ENCODE assay signal across 17 mouse cellular contexts in genomic region chr10:89695194-89695911, GRCm38 (mm10). TPM values are rescaled to one million over a fixed set of nuclear protein-coding genes. Genes with fewer than 3 reads are reported as not detected.
DNase-seq lines count a peak whose midpoint lies in the region; ATAC-seq and TF ChIP-seq lines count a peak whose summit lies in the region.
"Had no signal": no experiment of that assay in that cellular context is flagged by ENCODE, and none has a peak within 500 bp of the region (broad histone marks: within the 10 kb centered on the region; RNA-seq: fewer than 3 reads in every experiment).

No protein-coding gene starts in this region.

- no peak for TF ChIP-seq EP300 in heart, adult 2 months (IDR thresholded peaks at IDR 0.05; ENCODE audit: insufficient read depth, low read depth, low read length)
- TF ChIP-seq EP300 in liver, postnatal 0 days (IDR thresholded peaks at IDR 0.05; ENCODE audit: low read depth) = no peak

- no peaks in the 10 kb centered on the region for H3K79me2 ChIP-seq in heart, adult 2 months (replicated peaks; ENCODE audit: control insufficient read depth, insufficient read depth, low read length)

- no peaks in the 10 kb centered on the region for H3K4me1 ChIP-seq in heart, embryonic 14.5 days (ENCODE audit: control insufficient read depth in 2 of 2, insufficient read depth in 2 of 2, low read length in 2 of 2)
- H3K4me1 ChIP-seq in heart, adult 2 months (ENCODE audit: control insufficient read depth, insufficient read depth, low read length) = no peaks in the 10 kb centered on the region
- no peaks in the 10 kb centered on the region for H3K4me1 ChIP-seq in liver, postnatal 0 days (ENCODE audit: insufficient read depth)
- H3K4me1 ChIP-seq in midbrain, embryonic 11.5 days (ENCODE audit: control insufficient read depth, insufficient read depth, low read length) = no peaks in the 10 kb centered on the region
- H3K4me1 ChIP-seq: embryonic facial prominence, embryonic 13.5 days; forebrain, embryonic 10.5 days; limb, embryonic 12.5 days; lung, embryonic 15.5 days; stomach, embryonic 15.5 days had no signal

- no peak for DNase-seq in heart, adult 2 months
- peak; percentile 69 for DNase-seq in 416B (ENCODE audit: low read depth)
- peak; percentile 95 for DNase-seq in MEL-GATA-1-ER (ENCODE audit: extremely low read depth, low read depth)
- no peak for DNase-seq in liver, postnatal 0 days
- DNase-seq in midbrain, embryonic 11.5 days (ENCODE audit: low spot score, missing footprints) = no peak
- DNase-seq in right cerebral cortex, postnatal 36 days (ENCODE audit: low spot score in 2 of 2) = no peak
- DNase-seq: cerebellum, adult 8-10 months; gastrocnemius, postnatal 10 days; heart, postnatal 14 days; kidney, adult 18-20 months had no signal

- no peak overlapping the region for H3K9ac ChIP-seq in heart, embryonic 14.5 days (ENCODE audit: low read length)
- no peak overlapping the region for H3K9ac ChIP-seq in heart, adult 2 months (ENCODE audit: low read depth, low read length)
- H3K9ac ChIP-seq in liver, postnatal 0 days (replicated peaks) = no peak overlapping the region
- no peak overlapping the region for H3K9ac ChIP-seq in midbrain, embryonic 11.5 days (ENCODE audit: low read length)
- H3K9ac ChIP-seq: embryonic facial prominence, embryonic 13.5 days; limb, embryonic 12.5 days; lung, embryonic 15.5 days; stomach, embryonic 15.5 days had no signal

- no peaks in the 10 kb centered on the region for H3K9me3 ChIP-seq in heart, embryonic 14.5 days (ENCODE audit: control insufficient read depth, low read length)
- no peaks in the 10 kb centered on the region for H3K9me3 ChIP-seq in liver, postnatal 0 days (ENCODE audit: low read length)
- H3K9me3 ChIP-seq in midbrain, embryonic 11.5 days (ENCODE audit: control insufficient read depth, low read length) = no peaks in the 10 kb centered on the region
- H3K9me3 ChIP-seq: embryonic facial prominence, embryonic 13.5 days; forebrain, embryonic 10.5 days; limb, embryonic 12.5 days; lung, embryonic 15.5 days; stomach, embryonic 15.5 days had no signal

- intact Hi-C loops in heart, adult 2 months (cut with DNase I) = no loop called here

- H3K27me3 ChIP-seq in heart, embryonic 14.5 days (ENCODE audit: control insufficient read depth, insufficient read depth, low read length) = no peaks in the 10 kb centered on the region
- no peaks in the 10 kb centered on the region for H3K27me3 ChIP-seq in heart, adult 2 months (ENCODE audit: control insufficient read depth, insufficient read depth, low read length)
- H3K27me3 ChIP-seq in liver, postnatal 0 days (ENCODE audit: insufficient read depth, low read length) = no peaks in the 10 kb centered on the region
- no peaks in the 10 kb centered on the region for H3K27me3 ChIP-seq in midbrain, embryonic 11.5 days (ENCODE audit: control insufficient read depth, insufficient read depth, low read length)
- H3K27me3 ChIP-seq: embryonic facial prominence, embryonic 13.5 days; limb, embryonic 12.5 days; lung, embryonic 15.5 days; stomach, embryonic 15.5 days had no signal

- H3K4me3 ChIP-seq in heart, embryonic 14.5 days (ENCODE audit: control insufficient read depth in 1 of 2, insufficient read depth in 1 of 2, low read depth in 1 of 2, low read length in 2 of 2) = no peak overlapping the region
- H3K4me3 ChIP-seq in heart, adult 2 months = no peak overlapping the region
- no peak overlapping the region for H3K4me3 ChIP-seq in liver, postnatal 0 days (ENCODE audit: low read depth, low read length)
- no peak overlapping the region for H3K4me3 ChIP-seq in midbrain, embryonic 11.5 days (ENCODE audit: low read depth, low read length)
- H3K4me3 ChIP-seq: embryonic facial prominence, embryonic 13.5 days; forebrain, embryonic 10.5 days; limb, embryonic 12.5 days; lung, embryonic 15.5 days; stomach, embryonic 15.5 days had no signal

- 61% methylated on average over 20 of the region's 20 CpGs for WGBS in heart, embryonic 14.5 days
- 44% methylated on average over 20 of the region's 20 CpGs for WGBS in heart, adult 2 months
- 47% methylated on average over 20 of the region's 20 CpGs for WGBS in liver, postnatal 0 days (ENCODE audit: insufficient replicate concordance)
- 84% methylated on average over 20 of the region's 20 CpGs for WGBS in midbrain, embryonic 11.5 days

- no peak for TF ChIP-seq CTCF in heart, adult 2 months (IDR thresholded peaks at IDR 0.05)
- no peak for TF ChIP-seq CTCF in liver, postnatal 0 days (IDR thresholded peaks at IDR 0.05; ENCODE audit: low read depth)

- H3K36me3 ChIP-seq in heart, embryonic 14.5 days (ENCODE audit: control insufficient read depth, insufficient read depth, low read length) = no peaks in the 10 kb centered on the region
- no peaks in the 10 kb centered on the region for H3K36me3 ChIP-seq in heart, adult 2 months (ENCODE audit: control insufficient read depth, insufficient read depth, low read length)
- no peaks in the 10 kb centered on the region for H3K36me3 ChIP-seq in liver, postnatal 0 days (replicated peaks; ENCODE audit: insufficient read depth, low read length)
- no peaks in the 10 kb centered on the region for H3K36me3 ChIP-seq in midbrain, embryonic 11.5 days (ENCODE audit: control insufficient read depth, insufficient read depth, low read length)
- H3K36me3 ChIP-seq: embryonic facial prominence, embryonic 13.5 days; forebrain, embryonic 10.5 days; limb, embryonic 12.5 days; lung, embryonic 15.5 days; stomach, embryonic 15.5 days had no signal

- no peak for TF ChIP-seq POLR2A in heart, adult 2 months (IDR thresholded peaks at IDR 0.05; ENCODE audit: insufficient read depth, low read depth, low read length)

- ATAC-seq in heart, embryonic 14.5 days (ENCODE audit: insufficient number of reproducible peaks, insufficient read depth, low FRiP score, low read depth) = no peak
- ATAC-seq in liver, postnatal 0 days = no peak
- ATAC-seq in midbrain, embryonic 11.5 days (ENCODE audit: low FRiP score) = no peak
- ATAC-seq: hindbrain, postnatal 0 days had no signal

- peak overlapping the region; percentile 29; the same call in 1 of the 2 replicates for H3K4me2 ChIP-seq in heart, embryonic 14.5 days (ENCODE audit: low read length)
- H3K4me2 ChIP-seq in liver, postnatal 0 days (ENCODE audit: low read depth, low read length) = peak overlapping the region; percentile 40
- no peak overlapping the region for H3K4me2 ChIP-seq in midbrain, embryonic 11.5 days
- H3K4me2 ChIP-seq: embryonic facial prominence, embryonic 13.5 days; limb, embryonic 12.5 days; lung, embryonic 15.5 days; stomach, embryonic 15.5 days had no signal

- no peak overlapping the region for H3K27ac ChIP-seq in heart, embryonic 14.5 days (replicated peaks in 1 of 2; ENCODE audit: control insufficient read depth in 1 of 2, insufficient read depth in 1 of 2, low read depth in 2 of 2, low read length in 2 of 2)
- H3K27ac ChIP-seq in heart, adult 2 months = no peak overlapping the region; the same call in 1 of the 2 replicates
- no peak overlapping the region for H3K27ac ChIP-seq in liver, postnatal 0 days (ENCODE audit: low read depth)
- H3K27ac ChIP-seq in midbrain, embryonic 11.5 days (ENCODE audit: low read depth, low read length) = no peak overlapping the region
- H3K27ac ChIP-seq: embryonic facial prominence, embryonic 13.5 days; forebrain, embryonic 10.5 days; hindbrain, postnatal 0 days; limb, embryonic 12.5 days; lung, embryonic 15.5 days; stomach, embryonic 15.5 days had no signal

RNA-seq across cellular contexts. Expression of gene Scyl2, which starts 9.3 kb away (rescaled TPM):
- 9.5 and 9.9 TPM in 2 replicates for polyA plus RNA-seq in heart, embryonic 14.5 days (2014; fragmentation: Nextera tagmentation; extraction: Ambion mirVana)
- 10 to 100 TPM; 15.4 to 16.2 TPM for total RNA-seq in heart, adult 2 months (2021)
- 8.2 and 14.3 TPM in 2 replicates for polyA plus RNA-seq in heart, adult 2 months (2012; rRNA removed)
- 3.5 and 4.8 TPM in 2 replicates for polyA plus RNA-seq in liver, postnatal 0 days (2015; fragmentation: Nextera tagmentation; extraction: Ambion mirVana)
- 26.2 and 31.9 TPM in 2 replicates for polyA plus RNA-seq in midbrain, embryonic 11.5 days (2014; fragmentation: Nextera tagmentation; extraction: Ambion mirVana)

RNA-seq across cellular contexts. Expression of gene Actr6, which starts 36.7 kb away (rescaled TPM):
- 24.0 and 27.7 TPM in 2 replicates for polyA plus RNA-seq in heart, embryonic 14.5 days (2014; fragmentation: Nextera tagmentation; extraction: Ambion mirVana)
- 10 to 100 TPM; 12.2 to 13.4 TPM for total RNA-seq in heart, adult 2 months (2021)
- polyA plus RNA-seq in heart, adult 2 months (2012; rRNA removed) = 1.5 and 6.6 TPM in 2 replicates
- polyA plus RNA-seq in liver, postnatal 0 days (2015; fragmentation: Nextera tagmentation; extraction: Ambion mirVana) = 19.2 and 19.9 TPM in 2 replicates
- polyA plus RNA-seq in midbrain, embryonic 11.5 days (2014; fragmentation: Nextera tagmentation; extraction: Ambion mirVana) = 42.5 and 47.8 TPM in 2 replicates

RNA-seq across cellular contexts. Expression of gene Uhrf1bp1l, which starts 49.4 kb away (rescaled TPM):
- 20.7 and 22.3 TPM in 2 replicates for polyA plus RNA-seq in heart, embryonic 14.5 days (2014; fragmentation: Nextera tagmentation; extraction: Ambion mirVana)
- 10 to 100 TPM; 20.6 to 27.7 TPM for total RNA-seq in heart, adult 2 months (2021)
- 7.9 and 9.8 TPM in 2 replicates for polyA plus RNA-seq in heart, adult 2 months (2012; rRNA removed)
- 13.2 and 14.7 TPM in 2 replicates for polyA plus RNA-seq in liver, postnatal 0 days (2015; fragmentation: Nextera tagmentation; extraction: Ambion mirVana)
- polyA plus RNA-seq in midbrain, embryonic 11.5 days (2014; fragmentation: Nextera tagmentation; extraction: Ambion mirVana) = 28.8 and 30.4 TPM in 2 replicates

Comparison
In these comparisons a context has a peak if more than half of its experiments do, and no peak if none do; other contexts are left out.
1. DNase-seq: peak in 416B (single experiment) and MEL-GATA-1-ER (single experiment); none in heart, adult 2 months (0 of 2), liver, postnatal 0 days (single experiment), midbrain, embryonic 11.5 days (single experiment) and right cerebral cortex, postnatal 36 days (0 of 2).